In the genomic region with DNA sequence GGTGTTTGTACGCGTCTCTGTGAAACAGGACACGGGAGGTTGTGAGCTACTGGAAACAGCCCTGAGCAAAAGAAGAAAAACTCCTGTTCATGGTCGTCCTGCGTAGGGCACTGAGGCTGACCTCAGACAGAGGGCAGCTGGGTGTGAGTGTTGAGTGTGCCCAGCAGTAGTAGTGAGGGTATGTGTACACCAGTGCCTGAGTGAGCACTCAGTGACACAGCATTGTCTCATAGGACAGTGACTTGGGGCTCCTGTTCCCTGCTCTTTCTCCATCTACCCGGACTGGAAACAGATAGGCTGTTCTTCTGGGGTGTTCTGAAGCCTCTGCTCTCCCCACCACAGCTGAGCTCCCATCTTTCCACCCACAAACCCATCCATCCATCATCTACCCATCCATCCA, we compare ENCODE assay signal across 17 mouse cellular contexts. TPM values are rescaled to one million over a fixed set of nuclear protein-coding genes. Genes with fewer than 3 reads are reported as not detected.
DNase-seq lines count a peak whose midpoint lies in the region; ATAC-seq lines count a peak whose summit lies in the region.
"Had no signal": no experiment of that assay in that cellular context is flagged by ENCODE, and none has a peak within 500 bp of the region (broad histone marks: within the 10 kb centered on the region; RNA-seq: fewer than 3 reads in every experiment).

No protein-coding gene starts in this region.

- no peak for DNase-seq in heart, postnatal 10 days
- no peak for DNase-seq in adrenal gland, adult (ENCODE audit: inconsistent age in 2 of 2, low spot score in 1 of 2)
- no peak for DNase-seq in thymus, postnatal 14 days
- DNase-seq: adrenal gland, adult 8-10 months; adrenal gland, postnatal 36 days; cerebellum, adult 9-10 months; forebrain, postnatal 0 days; gastrocnemius, postnatal 14 days; heart, adult 2 months had no signal

- H3K9me3 ChIP-seq in heart, embryonic 13.5 days = no peaks in the 10 kb centered on the region
- H3K9me3 ChIP-seq in erythroblast, embryonic 14.5 days (ENCODE audit: control insufficient read depth, low read length) = no peaks in the 10 kb centered on the region
- H3K9me3 ChIP-seq in liver, embryonic 15.5 days (replicated peaks) = no peaks in the 10 kb centered on the region
- H3K9me3 ChIP-seq: embryonic facial prominence, embryonic 12.5 days; forebrain, embryonic 13.5 days; heart, embryonic 15.5 days; hindbrain, embryonic 15.5 days had no signal

- peak overlapping the region; percentile 36 for H3K4me2 ChIP-seq in heart, embryonic 13.5 days
- H3K4me2 ChIP-seq in liver, embryonic 15.5 days = peak overlapping the region; percentile 72
- H3K4me2 ChIP-seq: embryonic facial prominence, embryonic 12.5 days; forebrain, embryonic 13.5 days; heart, embryonic 15.5 days; hindbrain, embryonic 15.5 days had no signal

- H3K27ac ChIP-seq in heart, embryonic 13.5 days (replicated peaks) = peak overlapping the region; percentile 51; the same call in 1 of the 2 replicates
- H3K27ac ChIP-seq in liver, embryonic 15.5 days (replicated peaks) = peak overlapping the region; percentile 93
- H3K27ac ChIP-seq: embryonic facial prominence, embryonic 12.5 days; forebrain, embryonic 13.5 days; heart, adult 2 months; heart, embryonic 15.5 days; hindbrain, embryonic 15.5 days had no signal

- intact Hi-C loops in heart, postnatal 10 days (cut with DNase I) = no loop called here

- WGBS in heart, embryonic 13.5 days = 76% methylated on average over 6 of the region's 6 CpGs
- 78% methylated on average over 6 of the region's 6 CpGs for WGBS in liver, embryonic 15.5 days (ENCODE audit: insufficient replicate concordance)

- no peaks in the 10 kb centered on the region for H3K27me3 ChIP-seq in heart, embryonic 13.5 days (replicated peaks)
- H3K27me3 ChIP-seq in erythroblast, embryonic 14.5 days (ENCODE audit: control insufficient read depth) = peaks cover 12% of the 10 kb centered on the region
- H3K27me3 ChIP-seq in liver, embryonic 15.5 days = no peaks in the 10 kb centered on the region
- H3K27me3 ChIP-seq: embryonic facial prominence, embryonic 12.5 days; heart, embryonic 15.5 days; hindbrain, embryonic 15.5 days had no signal

- H3K4me3 ChIP-seq in heart, embryonic 13.5 days = no peak overlapping the region
- H3K4me3 ChIP-seq in erythroblast, embryonic 14.5 days (replicated peaks) = peak overlapping the region; percentile 57
- H3K4me3 ChIP-seq in liver, embryonic 15.5 days (replicated peaks) = peak overlapping the region; percentile 43
- H3K4me3 ChIP-seq: embryonic facial prominence, embryonic 12.5 days; forebrain, embryonic 13.5 days; heart, adult 2 months; heart, embryonic 15.5 days; hindbrain, embryonic 15.5 days had no signal

- ATAC-seq in heart, embryonic 13.5 days (ENCODE audit: extremely low read depth, insufficient number of reproducible peaks, low FRiP score, low TSS enrichment) = peak; percentile 51; the same call in 1 of the 2 replicates
- ATAC-seq in erythroblast, adult 5-6 weeks (replicated peaks; ENCODE audit: low FRiP score, poor library complexity, severe bottlenecking) = peak; percentile 22
- ATAC-seq in liver, embryonic 15.5 days (ENCODE audit: insufficient read depth) = peak; percentile 23
- ATAC-seq: forebrain, embryonic 13.5 days; forebrain, postnatal 0 days had no signal

- H3K9ac ChIP-seq in heart, embryonic 13.5 days = no peak overlapping the region
- H3K9ac ChIP-seq in liver, embryonic 15.5 days = peak overlapping the region; percentile 48
- H3K9ac ChIP-seq: embryonic facial prominence, embryonic 12.5 days; forebrain, postnatal 0 days; heart, embryonic 15.5 days; hindbrain, embryonic 15.5 days had no signal

- H3K36me3 ChIP-seq in heart, embryonic 13.5 days = no peaks in the 10 kb centered on the region
- peaks cover 29% of the 10 kb centered on the region for H3K36me3 ChIP-seq in erythroblast, embryonic 14.5 days (ENCODE audit: control insufficient read depth)
- no peaks in the 10 kb centered on the region for H3K36me3 ChIP-seq in liver, embryonic 15.5 days (replicated peaks)
- H3K36me3 ChIP-seq: embryonic facial prominence, embryonic 12.5 days; heart, embryonic 15.5 days; hindbrain, embryonic 15.5 days had no signal

- H3K4me1 ChIP-seq in heart, embryonic 13.5 days = peaks cover 51% of the 10 kb centered on the region
- peaks cover 98% of the 10 kb centered on the region for H3K4me1 ChIP-seq in erythroblast, embryonic 14.5 days (ENCODE audit: control insufficient read depth)
- peaks cover 93% of the 10 kb centered on the region for H3K4me1 ChIP-seq in liver, embryonic 15.5 days (replicated peaks)
- H3K4me1 ChIP-seq: embryonic facial prominence, embryonic 12.5 days had no signal

RNA-seq across cellular contexts. Expression of gene Bloc1s4, which starts 13.3 kb away (rescaled TPM):
- 17.1 and 18.0 TPM in 2 replicates for polyA plus RNA-seq in heart, embryonic 13.5 days (2015; fragmentation: Nextera tagmentation; extraction: Ambion mirVana)
- total RNA-seq in heart, postnatal 10 days (2021) = 10 to 100 TPM; 12.5 to 14.3 TPM
- 2.3 TPM in 2 replicates for total RNA-seq in erythroblast, adult 5-6 weeks (2015; ENCODE audit: low replicate concordance)
- 8.3 and 10.0 TPM in 2 replicates for total RNA-seq in erythroblast, adult 5-6 weeks (2017; ENCODE audit: low replicate concordance)
- 3.2 and 3.5 TPM in 2 replicates for polyA plus RNA-seq in erythroblast, embryonic 14.5 days (2012)
- 15.9 and 16.3 TPM in 2 replicates for polyA plus RNA-seq in liver, embryonic 15.5 days (2015; fragmentation: Nextera tagmentation; extraction: Ambion mirVana)

RNA-seq across cellular contexts. Expression of gene D5Ertd579e, which starts 39.3 kb away (rescaled TPM):
- polyA plus RNA-seq in heart, embryonic 13.5 days (2015; fragmentation: Nextera tagmentation; extraction: Ambion mirVana) = 20.3 and 22.5 TPM in 2 replicates
- total RNA-seq in heart, postnatal 10 days (2021) = 10 to 100 TPM; 93.6 to 97.2 TPM
- 121 and 122 TPM in 2 replicates for total RNA-seq in erythroblast, adult 5-6 weeks (2015; ENCODE audit: low replicate concordance)
- 221 and 226 TPM in 2 replicates for total RNA-seq in erythroblast, adult 5-6 weeks (2017; ENCODE audit: low replicate concordance)
- polyA plus RNA-seq in erythroblast, embryonic 14.5 days (2012) = 1.6 and 2.0 TPM in 2 replicates
- 22.1 and 22.2 TPM in 2 replicates for polyA plus RNA-seq in liver, embryonic 15.5 days (2015; fragmentation: Nextera tagmentation; extraction: Ambion mirVana)
